Mouse (Mus musculus) liver, adult (tissue): ENCODE measurements around the gene Tmem238.

ENCODE experiments used
- GATA4 ChIP-seq: IDR thresholded peaks from 2 replicates; pipeline ENCODE4 v1.6.1; 2014; ENCODE audit warnings: mild to moderate bottlenecking, low read length; ENCODE audit not compliant: insufficient replicate concordance

Tmem238 gene

DNA sequence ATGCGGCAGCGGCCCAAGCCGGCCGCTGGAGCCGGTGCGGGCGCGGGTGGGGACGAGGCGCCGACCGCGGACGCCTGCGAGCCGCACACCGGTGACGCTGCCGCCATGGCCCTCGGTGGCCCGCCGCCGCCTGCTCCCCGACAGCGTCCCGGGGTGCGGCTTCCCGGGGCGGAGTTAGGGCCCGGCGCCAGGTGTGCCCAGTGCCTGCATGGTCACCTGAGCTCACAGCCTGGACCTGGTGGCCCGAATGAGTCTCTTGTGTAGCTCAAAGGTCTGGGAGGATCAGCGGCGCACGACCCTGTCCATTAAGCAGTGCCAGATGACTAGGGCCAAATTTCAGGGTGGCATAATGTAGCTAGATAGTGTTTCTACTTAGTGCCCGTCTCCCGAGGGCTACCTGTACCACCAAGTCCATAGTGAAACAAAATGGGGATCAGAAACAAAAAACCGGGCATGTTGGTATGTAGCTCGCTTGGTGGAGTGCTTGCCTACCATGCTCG is at the start of gene Tmem238:
TSS of gene Tmem238 (minus strand) at position 221 of the 500 bp plus-strand sequence.
- no peak for TF ChIP-seq GATA4

DNA sequence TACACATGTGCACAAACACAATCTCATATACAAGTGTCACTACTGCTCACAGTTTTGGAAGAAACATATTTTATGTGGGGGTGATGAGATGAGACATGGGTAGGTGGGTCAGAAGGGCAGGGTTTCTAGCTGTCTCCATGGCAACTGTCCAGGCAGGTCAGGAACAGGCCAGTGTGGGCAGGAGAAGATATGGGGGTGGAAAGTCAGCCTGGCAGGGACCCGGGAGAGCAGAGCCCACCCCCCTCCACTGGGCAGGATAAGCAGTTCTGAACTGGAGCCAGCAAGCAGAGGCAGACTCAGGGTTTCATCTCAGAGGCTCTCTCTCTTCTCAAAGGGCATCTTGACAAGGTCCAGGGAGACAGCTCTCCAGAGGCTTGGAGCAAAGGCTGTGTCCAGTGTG is 48.2 kb upstream of the Tmem238 start:
- no peak for TF ChIP-seq GATA4

DNA sequence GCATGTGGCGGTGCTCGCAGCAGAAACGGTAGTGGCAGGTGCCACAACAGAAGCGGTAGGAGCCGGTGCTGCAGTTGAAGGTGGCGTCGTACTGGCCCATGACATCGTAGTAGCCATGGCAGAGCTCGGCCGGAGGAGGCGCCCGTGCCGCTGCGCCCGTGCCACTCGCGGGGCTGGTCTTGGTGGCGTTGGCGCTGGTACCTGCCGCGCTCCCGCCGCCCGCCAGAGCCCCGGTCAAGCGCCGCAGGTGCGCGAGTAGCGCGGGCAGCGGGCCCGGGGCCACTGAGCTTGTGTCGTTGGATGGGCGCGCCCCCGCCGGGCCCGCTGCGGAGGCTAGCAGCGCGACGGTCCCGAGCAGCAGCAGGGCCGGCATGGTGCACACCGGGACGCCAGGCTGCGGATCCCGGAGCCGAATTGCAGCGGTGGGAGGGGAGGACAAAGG is 46.9 kb upstream of the Tmem238 start:
- TF ChIP-seq GATA4, result no peak

DNA sequence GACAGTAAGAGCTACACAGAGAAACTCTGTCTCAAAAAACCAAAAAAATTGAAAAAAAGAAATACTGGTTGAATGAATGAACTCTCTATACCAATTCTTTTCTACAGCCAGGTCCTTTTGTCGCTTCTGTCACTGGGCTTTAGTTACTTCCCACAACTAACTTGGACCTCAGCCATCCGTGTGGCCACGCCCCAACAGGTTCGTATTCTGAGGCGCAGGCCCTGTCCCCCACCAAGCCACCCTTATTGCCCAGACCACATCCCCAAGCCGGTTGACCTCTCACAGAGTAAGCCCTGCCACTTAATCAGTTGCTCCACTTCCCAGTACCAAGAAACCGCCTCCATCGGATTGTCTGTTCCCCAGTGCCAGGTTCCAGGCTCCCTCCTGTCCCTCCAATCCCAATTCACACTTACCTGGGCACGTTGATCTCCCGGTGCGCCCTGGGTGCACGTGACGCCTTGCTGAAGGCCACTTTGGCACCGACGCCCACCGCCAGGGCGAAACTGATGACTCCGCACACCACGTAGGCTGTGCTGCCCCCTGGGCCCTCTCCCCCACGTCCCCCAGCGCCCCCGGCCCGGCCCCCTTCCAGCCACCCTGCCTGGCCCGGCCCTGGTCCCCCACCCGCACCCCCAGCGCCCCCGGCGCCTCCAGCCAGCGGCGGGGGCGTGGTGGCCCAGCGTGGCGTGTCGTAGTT is 46.3 kb upstream of the Tmem238 start:
- no peak for TF ChIP-seq GATA4

DNA sequence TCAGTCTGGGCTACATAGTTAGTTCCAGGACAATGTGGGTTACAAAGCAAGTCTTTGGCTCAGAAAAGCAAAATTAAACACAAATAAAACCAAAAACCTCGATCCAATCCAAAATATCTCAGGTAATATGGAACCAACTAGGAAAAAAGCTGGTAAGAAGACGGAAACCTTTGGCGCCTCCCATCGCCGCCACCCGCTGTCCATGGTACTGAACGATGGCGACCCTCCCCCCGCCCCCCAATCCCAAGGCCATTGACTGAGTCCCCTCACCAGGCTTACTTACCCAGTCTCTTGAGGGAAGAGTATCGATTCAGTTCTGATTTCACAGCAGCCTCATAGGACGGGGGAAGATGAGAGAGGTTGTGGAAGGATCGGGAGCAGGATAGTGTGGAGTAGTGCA is 41.0 kb upstream of the Tmem238 start:
- no peak for TF ChIP-seq GATA4

DNA sequence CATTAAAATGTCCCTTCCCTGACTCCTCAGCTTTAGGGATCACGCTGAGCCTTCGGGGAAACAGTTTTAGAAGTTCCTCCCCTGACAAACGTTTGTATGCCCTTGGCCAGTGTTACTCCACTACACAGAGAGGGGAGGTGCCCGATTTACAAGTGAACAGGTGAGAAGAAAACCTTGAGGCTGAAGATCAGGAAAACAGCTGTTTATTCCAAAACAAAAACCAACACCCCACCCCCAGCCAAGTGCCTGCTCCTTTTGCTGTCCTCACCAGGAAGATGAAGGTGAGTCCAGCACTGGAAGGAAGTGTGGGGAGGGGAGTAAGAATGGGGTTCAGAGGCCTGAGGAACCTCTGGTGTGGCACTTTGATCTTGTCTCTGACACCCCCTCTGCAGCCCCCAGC is 35.9 kb upstream of the Tmem238 start:
- TF ChIP-seq GATA4, result no peak

DNA sequence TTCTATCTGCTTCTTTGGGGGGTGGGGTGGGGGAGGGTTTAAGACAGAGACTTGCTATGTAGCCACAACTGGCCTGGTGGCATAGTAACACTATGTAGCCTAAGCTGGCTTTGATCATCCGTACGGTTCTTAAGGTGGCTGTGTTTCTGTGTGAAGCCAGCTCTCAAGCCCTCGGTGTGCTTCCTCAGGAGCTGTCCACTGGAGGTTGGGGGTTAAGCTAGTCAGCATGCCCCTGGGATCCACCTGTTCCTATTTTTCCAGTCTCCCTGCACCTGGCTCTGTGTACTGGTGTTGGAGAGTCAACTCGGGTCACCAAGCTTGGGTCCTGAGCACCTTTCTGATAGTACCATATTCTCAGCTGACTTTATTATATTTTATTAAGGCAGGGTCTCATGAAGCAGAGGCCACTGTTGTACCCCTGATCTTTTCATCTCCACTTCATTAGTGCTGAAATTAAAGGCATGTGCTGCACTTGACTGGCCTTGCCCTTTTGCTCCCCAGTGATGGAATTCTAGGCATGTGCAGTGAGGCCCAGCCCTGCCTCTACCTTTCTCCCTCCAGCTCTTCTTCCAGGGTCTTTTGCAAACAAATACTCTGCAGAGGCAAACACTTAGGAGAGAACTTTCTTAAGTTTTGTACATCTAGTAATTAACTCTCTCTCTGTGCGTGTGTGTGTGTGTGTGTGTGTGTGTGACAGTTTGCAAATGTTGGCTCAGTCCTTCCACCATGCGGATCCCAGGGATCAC is 32.9 kb upstream of the Tmem238 start:
- no peak for TF ChIP-seq GATA4

DNA sequence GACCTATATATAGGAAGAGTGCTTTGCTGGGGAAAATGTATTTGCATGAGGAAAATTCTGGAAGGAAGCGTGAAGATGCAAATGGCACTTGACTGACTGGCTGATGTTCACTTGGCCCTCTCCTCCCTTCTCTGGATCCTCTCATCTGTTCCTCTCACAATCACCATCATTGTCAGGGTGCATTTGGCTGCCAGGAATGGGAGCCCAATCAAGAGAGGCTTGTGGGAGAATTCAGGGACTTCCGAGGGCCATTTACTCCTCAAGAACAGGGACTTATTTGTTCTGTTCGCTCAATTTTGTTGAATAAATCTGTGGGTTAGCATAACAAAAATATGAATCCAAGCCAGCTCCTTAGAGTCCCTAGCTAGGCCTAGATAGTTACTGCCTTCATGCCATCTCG is 32.2 kb upstream of the Tmem238 start:
- no peak for TF ChIP-seq GATA4

DNA sequence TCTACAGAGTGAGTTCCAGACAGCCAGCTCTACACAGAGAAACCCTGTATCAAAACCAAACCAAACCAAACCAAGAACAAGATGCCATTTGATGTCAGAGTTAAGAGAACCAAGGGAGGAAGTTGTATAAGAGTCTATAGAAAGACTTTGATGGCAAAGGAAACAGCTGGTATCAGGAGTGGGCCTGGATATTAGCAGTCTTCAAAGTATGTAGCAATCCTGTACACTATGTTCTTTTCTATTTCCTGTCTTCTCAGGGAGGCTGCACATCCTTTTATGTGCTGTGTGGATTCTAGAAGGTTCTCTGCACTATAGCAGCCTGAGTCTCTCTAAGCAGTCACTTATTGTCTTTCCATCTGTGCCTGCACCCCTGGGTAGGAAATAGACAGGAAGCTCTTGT is 27.1 kb upstream of the Tmem238 start:
- TF ChIP-seq GATA4, result no peak

DNA sequence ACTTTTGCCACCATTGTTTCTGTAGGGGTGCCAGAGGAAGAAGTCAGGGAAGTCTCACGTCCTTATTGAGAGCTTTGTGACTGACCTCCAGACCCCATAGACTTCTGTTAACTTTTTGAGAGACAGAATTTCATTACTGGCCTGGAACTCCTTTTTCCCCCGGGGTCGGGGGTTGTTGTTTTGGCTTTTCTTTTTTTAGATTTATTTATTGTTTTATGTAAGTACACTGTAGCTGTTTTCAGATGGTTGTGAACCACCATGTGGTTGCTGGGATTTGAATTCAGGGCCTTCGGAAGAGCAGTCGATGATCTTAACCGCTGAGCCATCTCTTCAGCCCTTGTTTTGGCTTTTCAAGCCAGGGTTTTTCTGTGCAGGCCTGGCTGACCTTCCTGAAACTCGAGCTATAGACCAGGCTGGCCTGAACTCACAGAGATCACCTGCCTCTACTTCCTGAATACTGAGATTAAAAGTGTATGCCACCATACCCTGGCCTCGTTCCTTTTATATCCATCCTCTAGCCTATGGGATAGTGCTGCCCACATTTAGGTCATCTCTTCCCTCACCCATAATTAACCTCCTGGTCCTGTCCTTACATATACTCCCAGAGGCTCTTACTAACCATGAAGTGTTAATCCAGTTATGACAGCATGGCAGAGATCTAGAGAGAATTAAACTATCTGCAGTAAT is 23.8 kb upstream of the Tmem238 start:
- no peak for TF ChIP-seq GATA4

DNA sequence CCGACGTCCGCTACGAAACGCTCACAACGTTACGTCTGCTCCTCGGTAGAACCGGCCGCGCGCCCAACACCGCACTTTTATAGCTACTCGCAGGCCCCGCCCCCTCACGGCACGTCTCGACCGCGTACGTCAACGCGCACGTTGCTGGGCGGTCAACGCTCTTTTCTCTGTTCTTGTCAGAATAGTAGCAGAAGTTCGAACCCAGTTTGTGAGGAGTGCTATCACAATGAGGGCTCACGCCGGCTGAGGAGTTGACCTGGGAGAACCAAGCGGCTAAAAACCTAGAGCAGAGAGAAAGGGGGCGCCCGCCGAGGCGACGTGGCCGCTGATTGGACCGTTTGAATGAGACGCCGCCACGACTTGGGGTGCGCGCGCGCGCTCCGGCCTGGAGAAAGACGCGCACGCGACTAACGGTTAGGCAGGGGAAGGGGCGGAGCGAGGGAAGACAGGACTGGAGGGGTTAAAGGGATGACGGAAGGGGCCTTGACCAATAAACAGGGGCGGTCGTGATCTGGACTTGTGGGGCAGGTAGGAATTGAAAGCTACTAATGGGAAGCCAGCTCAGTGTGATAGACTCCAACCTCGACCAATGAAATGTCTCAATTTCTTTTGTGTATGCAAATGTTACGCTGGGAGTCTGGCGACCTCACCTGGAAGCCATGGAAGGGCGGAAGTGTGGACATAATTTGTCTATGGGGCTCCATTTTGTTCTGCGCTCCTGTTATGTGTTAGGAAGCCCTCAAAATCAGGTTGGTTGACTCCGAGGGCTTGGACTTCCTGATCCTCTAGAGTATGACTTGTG is 23.0 kb upstream of the Tmem238 start, which contains the start of gene Ube2s:
TSS of gene Ube2s (minus strand) at position 288 of the 802 bp plus-strand sequence.
- TF ChIP-seq GATA4, result no peak

DNA sequence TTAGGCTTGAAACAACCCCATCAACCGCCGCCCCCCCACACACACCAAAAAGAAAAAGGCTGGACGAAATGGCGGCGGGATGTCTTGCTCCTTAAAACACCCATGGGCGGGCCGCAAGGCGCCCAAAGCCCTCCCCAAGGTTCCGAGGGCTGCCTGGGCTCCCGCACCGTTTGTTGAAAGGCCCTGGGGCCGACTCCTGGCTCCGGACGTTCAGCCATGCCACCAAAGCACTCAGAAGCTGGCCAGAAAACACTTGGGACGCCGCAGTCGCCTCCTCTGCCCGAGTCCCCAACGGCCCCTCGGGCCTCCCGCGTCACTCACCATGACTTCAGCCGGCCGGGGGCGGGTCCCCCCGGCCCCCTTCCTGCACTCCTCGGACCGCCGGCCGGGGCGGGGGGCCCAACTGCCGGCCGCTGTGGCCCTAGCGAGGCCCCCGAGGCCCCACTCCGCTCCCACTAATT is 22.4 kb upstream of the Tmem238 start:
- TF ChIP-seq GATA4, result no peak

DNA sequence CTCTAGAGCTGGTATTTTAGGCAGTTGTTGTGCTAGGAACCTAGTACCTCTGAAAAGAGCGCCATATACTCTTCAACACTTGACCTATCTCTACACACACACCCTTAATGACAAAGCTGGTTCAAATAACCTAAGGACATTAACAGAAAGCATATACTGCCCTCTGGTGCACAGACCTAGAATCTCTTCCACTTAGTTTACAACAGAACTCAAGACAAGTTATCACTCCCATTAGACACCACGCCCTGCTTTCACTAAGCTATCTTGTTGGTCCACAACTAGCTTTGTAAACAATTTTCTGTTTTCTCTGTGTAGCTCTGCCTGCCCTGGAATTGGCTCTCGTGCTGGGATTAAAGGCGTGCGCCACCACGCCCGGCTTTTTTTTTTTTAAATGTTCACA is 17.3 kb upstream of the Tmem238 start:
- TF ChIP-seq GATA4, result no peak

DNA sequence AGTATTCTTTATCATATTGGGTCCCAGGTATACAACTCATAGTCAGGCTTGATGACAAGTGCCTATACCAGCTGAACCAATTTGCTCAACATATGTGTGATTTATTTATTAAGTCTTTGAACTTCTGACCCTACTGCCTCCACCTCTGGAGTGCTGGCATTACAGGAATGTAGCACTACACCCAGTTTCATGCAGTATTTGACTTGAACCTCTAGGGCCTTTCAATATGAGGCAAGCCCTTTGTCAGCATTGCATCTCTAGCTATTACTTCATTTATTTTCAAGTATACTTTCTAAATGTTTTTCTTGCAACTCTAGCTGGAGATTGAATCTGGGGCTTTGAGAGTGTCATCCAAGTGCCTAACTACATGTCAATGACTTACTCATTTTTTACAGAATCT is 12.8 kb upstream of the Tmem238 start:
- no peak for TF ChIP-seq GATA4
